Mouse (Mus musculus) myocyte (in vitro differentiated cells): ENCODE measurements at regions not wholly inside any gene's neighbourhood (a gene's known extent, or its start where the extent isn't known, plus 50 kb on each side); places are given as distances from the start of the nearest gene placed in this dataset.

Experiments used
- H3K27me3 ChIP-seq: one replicate; pipeline ENCODE4 v1.6.1; 2011; ENCODE audit not compliant: control insufficient read depth, insufficient read depth, insufficient read length
- H3K36me3 ChIP-seq: one replicate; pipeline ENCODE4 v1.6.1; 2011; ENCODE audit not compliant: control insufficient read depth, insufficient read depth
- H3K4me2 ChIP-seq: one replicate; pipeline ENCODE4 v1.6.1; 2011; ENCODE audit warnings: low read depth, control low read depth
- H3K4me3 ChIP-seq: one replicate; pipeline ENCODE4 v1.5.1; 2011; ENCODE audit warnings: mild to moderate bottlenecking, control low read depth, moderate library complexity
- H3K79me2 ChIP-seq: one replicate; pipeline ENCODE4 v1.6.1; 2011; ENCODE audit not compliant: control insufficient read depth, insufficient read depth
- H3ac ChIP-seq: one replicate; pipeline ENCODE4 v1.6.1; 2011; ENCODE audit not compliant: control insufficient read depth, insufficient read length
- CEBPB ChIP-seq: IDR thresholded peaks from 2 replicates; pipeline ENCODE4 v1.6.1; 2011; ENCODE audit warnings: mild to moderate bottlenecking, moderate library complexity; ENCODE audit not compliant: poor library complexity, insufficient read depth, severe bottlenecking
- E2F4 ChIP-seq: IDR thresholded peaks from one replicate; pipeline ENCODE4 v1.6.1; 2011; ENCODE audit warnings: mild to moderate bottlenecking, control low read depth, moderate library complexity; ENCODE audit not compliant: insufficient read depth
- MAX ChIP-seq: IDR thresholded peaks from one replicate; pipeline ENCODE4 v1.6.1; 2011; ENCODE audit warnings: low read depth, mild to moderate bottlenecking, control low read depth
- MYOD1 ChIP-seq, 3 experiments: IDR thresholded peaks; one replicate each; pipeline ENCODE4 v1.6.1; 2011; ENCODE audit warnings: control low read depth in 2 of 3, low read depth in 2 of 3, mild to moderate bottlenecking in 2 of 3, moderate library complexity in 1 of 3; ENCODE audit not compliant: insufficient read length in 2 of 3, control insufficient read depth in 1 of 3
- MYOG ChIP-seq, 3 experiments: IDR thresholded peaks; one replicate each; pipeline ENCODE4 v1.6.1; 2011; ENCODE audit warnings: control low read depth in 2 of 3, low read depth in 2 of 3, mild to moderate bottlenecking in 2 of 3; ENCODE audit not compliant: insufficient read length in 2 of 3, control insufficient read depth in 1 of 3, insufficient read depth in 1 of 3
- POLR2A ChIP-seq: IDR thresholded peaks from one replicate; pipeline ENCODE4 v1.6.1; 2011; ENCODE audit warnings: low read depth, mild to moderate bottlenecking, control low read depth, moderate library complexity; ENCODE audit not compliant: insufficient read length
- POLR2AphosphoS2 ChIP-seq: IDR thresholded peaks from one replicate; pipeline ENCODE4 v1.6.1; 2011; ENCODE audit warnings: low read depth, control low read depth; ENCODE audit not compliant: insufficient read length
- REST ChIP-seq: IDR thresholded peaks from one replicate; pipeline ENCODE4 v1.6.1; 2011; ENCODE audit warnings: mild to moderate bottlenecking, control low read depth, moderate library complexity; ENCODE audit not compliant: insufficient read depth, insufficient read length
- SRF ChIP-seq: IDR thresholded peaks from one replicate; pipeline ENCODE4 v1.6.1; 2011; ENCODE audit warnings: low read depth; ENCODE audit not compliant: control insufficient read depth, insufficient read length
- TCF12 ChIP-seq: IDR thresholded peaks from one replicate; pipeline ENCODE4 v1.6.1; 2011; ENCODE audit warnings: mild to moderate bottlenecking, control low read depth; ENCODE audit not compliant: poor library complexity, insufficient read depth, severe bottlenecking
- TCF3 ChIP-seq: IDR thresholded peaks from one replicate; pipeline ENCODE4 v1.6.1; 2011; ENCODE audit warnings: low read depth, control low read depth; ENCODE audit not compliant: insufficient read length
- USF1 ChIP-seq: IDR thresholded peaks from one replicate; pipeline ENCODE4 v1.6.1; 2011; ENCODE audit warnings: low read depth, mild to moderate bottlenecking, control low read depth, moderate library complexity

- Histone ChIP-seq H3K4me2 (no peak overlapping the region), H3K4me3 (no peak overlapping the region)
- TF ChIP-seq CEBPB (no peak), MYOD1 (IDR thresholded peaks at IDR 0.05; ENCODE audit: control insufficient read depth in 1 of 3, insufficient read length in 2 of 3, low read depth in 2 of 3) (no peak), MYOG (IDR thresholded peaks at IDR 0.05; ENCODE audit: control insufficient read depth in 1 of 3, insufficient read depth in 1 of 3, insufficient read length in 2 of 3, low read depth in 2 of 3) (no peak), SRF (no peak), TCF3 (no peak), MAX (no peak), USF1 (no peak), E2F4 (no peak), TCF12 (no peak)
Measured at GRCm38 (mm10) chr3:52466984-52467565, 198.9 kb downstream of the Foxo1 start.

GRCm38 (mm10) chr3:52466571-52466970, 198.4 kb downstream of the Foxo1 start:
- no peaks in the 10 kb centered on the region for H3K27me3 ChIP-seq
- H3K4me3 ChIP-seq, result no peak overlapping the region
- no peaks in the 10 kb centered on the region for H3K36me3 ChIP-seq
- no peaks in the 10 kb centered on the region for H3K79me2 ChIP-seq
- TF ChIP-seq TCF3, result no peak
- TF ChIP-seq POLR2A, result no peak
- TF ChIP-seq SRF, result no peak
- TF ChIP-seq TCF12, result no peak
- no peak for TF ChIP-seq POLR2AphosphoS2
- TF ChIP-seq USF1, result no peak
- TF ChIP-seq MAX, result no peak
- no peak for TF ChIP-seq E2F4
- TF ChIP-seq MYOD1 (IDR thresholded peaks at IDR 0.05; ENCODE audit: control insufficient read depth in 1 of 3, insufficient read length in 2 of 3, low read depth in 2 of 3), result no peak
- no peak for TF ChIP-seq MYOG (IDR thresholded peaks at IDR 0.05; ENCODE audit: control insufficient read depth in 1 of 3, insufficient read depth in 1 of 3, insufficient read length in 2 of 3, low read depth in 2 of 3)
- TF ChIP-seq REST, result no peak
- no peak for TF ChIP-seq CEBPB
- no peak overlapping the region for H3ac ChIP-seq
- no peak overlapping the region for H3K4me2 ChIP-seq

More at GRCm38 (mm10) chr3:52466984-52467565, 198.9 kb downstream of the Foxo1 start:
- no peaks in the 10 kb centered on the region for H3K36me3 ChIP-seq
- H3ac ChIP-seq, result no peak overlapping the region
- H3K79me2 ChIP-seq, result no peaks in the 10 kb centered on the region
- no peaks in the 10 kb centered on the region for H3K27me3 ChIP-seq

GRCm38 (mm10) chr3:52463911-52464310, 195.8 kb downstream of the Foxo1 start:
- no peak overlapping the region for H3ac ChIP-seq
- no peaks in the 10 kb centered on the region for H3K27me3 ChIP-seq
- H3K36me3 ChIP-seq, result no peaks in the 10 kb centered on the region
- no peak overlapping the region for H3K4me2 ChIP-seq
- no peak for TF ChIP-seq MAX
- no peak for TF ChIP-seq MYOD1 (IDR thresholded peaks at IDR 0.05; ENCODE audit: control insufficient read depth in 1 of 3, insufficient read length in 2 of 3, low read depth in 2 of 3)
- TF ChIP-seq POLR2A, result no peak
- no peak for TF ChIP-seq TCF12
- H3K4me3 ChIP-seq, result no peak overlapping the region
- no peaks in the 10 kb centered on the region for H3K79me2 ChIP-seq

- Histone ChIP-seq H3ac (no peak overlapping the region), H3K27me3 (no peaks in the 10 kb centered on the region), H3K79me2 (no peaks in the 10 kb centered on the region), H3K4me2 (no peak overlapping the region), H3K36me3 (no peaks in the 10 kb centered on the region), H3K4me3 (no peak overlapping the region)
- TF ChIP-seq TCF12, result no peak
Measured at GRCm38 (mm10) chr3:52454955-52455354, 186.8 kb downstream of the Foxo1 start.

GRCm38 (mm10) chr3:52453041-52453440, 184.9 kb downstream of the Foxo1 start:
- Histone ChIP-seq H3K79me2 (no peaks in the 10 kb centered on the region), H3ac (no peak overlapping the region), H3K4me2 (no peak overlapping the region), H3K4me3 (no peak overlapping the region), H3K27me3 (no peaks in the 10 kb centered on the region), H3K36me3 (no peaks in the 10 kb centered on the region)
- TF ChIP-seq USF1 (no peak), SRF (no peak), TCF3 (no peak), CEBPB (no peak), MYOG (IDR thresholded peaks at IDR 0.05; ENCODE audit: control insufficient read depth in 1 of 3, insufficient read depth in 1 of 3, insufficient read length in 2 of 3, low read depth in 2 of 3) (no peak), TCF12 (no peak), POLR2A (no peak), POLR2AphosphoS2 (no peak), REST (no peak), MYOD1 (IDR thresholded peaks at IDR 0.05; ENCODE audit: control insufficient read depth in 1 of 3, insufficient read length in 2 of 3, low read depth in 2 of 3) (no peak), E2F4 (no peak), MAX (no peak)
